Mouse (Mus musculus): ENCODE measurements around the gene Slc25a47.

Gene Slc25a47

GRCm38 (mm10) chr12:108835840-108836409, at the start of gene Slc25a47, which contains the start of gene Slc25a29:
Gene Slc25a47, plus strand, starts transcription at chr12:108836046.
Gene Slc25a29, minus strand, starts transcription at chr12:108835883.
- peak; percentile 89 for DNase-seq (ENCODE audit: low read depth)

GRCm38 (mm10) chr12:108787329-108787728, 48.5 kb upstream of the Slc25a47 start:
- no peak for DNase-seq (ENCODE audit: low read depth)

- DNase-seq (ENCODE audit: low read depth) = peak; percentile 40
Observed at GRCm38 (mm10) chr12:108792152-108792545, 43.7 kb upstream of the Slc25a47 start.

GRCm38 (mm10) chr12:108792546-108793452, 43.0 kb upstream of the Slc25a47 start, which contains the start of gene Yy1:
Gene Yy1, plus strand, starts transcription at chr12:108792973.
- peak; percentile 90 for DNase-seq (ENCODE audit: low read depth)

- DNase-seq (ENCODE audit: low read depth) = no peak
Observed at GRCm38 (mm10) chr12:108793453-108793941, 42.3 kb upstream of the Slc25a47 start.

GRCm38 (mm10) chr12:108794078-108794711, 41.7 kb upstream of the Slc25a47 start:
- peak; percentile 32 for DNase-seq (ENCODE audit: low read depth)

- no peak for DNase-seq (ENCODE audit: low read depth)
Observed at GRCm38 (mm10) chr12:108794979-108795537, 40.8 kb upstream of the Slc25a47 start.

- no peak for DNase-seq (ENCODE audit: low read depth)
Observed at GRCm38 (mm10) chr12:108801613-108802012, 34.2 kb upstream of the Slc25a47 start.

GRCm38 (mm10) chr12:108804388-108804787, 31.5 kb upstream of the Slc25a47 start:
- DNase-seq (ENCODE audit: low read depth) = no peak

GRCm38 (mm10) chr12:108808465-108808864, 27.4 kb upstream of the Slc25a47 start:
- DNase-seq (ENCODE audit: low read depth) = no peak

GRCm38 (mm10) chr12:108809771-108810170, 26.1 kb upstream of the Slc25a47 start:
- no peak for DNase-seq (ENCODE audit: low read depth)

- DNase-seq (ENCODE audit: low read depth) = no peak
Observed at GRCm38 (mm10) chr12:108810309-108810708, 25.5 kb upstream of the Slc25a47 start.

- DNase-seq (ENCODE audit: low read depth) = peak; percentile 38
Observed at GRCm38 (mm10) chr12:108811133-108811532, 24.7 kb upstream of the Slc25a47 start.

- no peak for DNase-seq (ENCODE audit: low read depth)
Observed at GRCm38 (mm10) chr12:108812463-108812862, 23.4 kb upstream of the Slc25a47 start.

GRCm38 (mm10) chr12:108814470-108814869, 21.4 kb upstream of the Slc25a47 start:
- DNase-seq (ENCODE audit: low read depth) = no peak

GRCm38 (mm10) chr12:108816569-108816968, 19.3 kb upstream of the Slc25a47 start:
- DNase-seq (ENCODE audit: low read depth) = no peak

- DNase-seq (ENCODE audit: low read depth) = no peak
Observed at GRCm38 (mm10) chr12:108820461-108820860, 15.4 kb upstream of the Slc25a47 start.

- DNase-seq (ENCODE audit: low read depth) = no peak
Observed at GRCm38 (mm10) chr12:108823036-108823435, 12.8 kb upstream of the Slc25a47 start.

- DNase-seq (ENCODE audit: low read depth) = no peak
Observed at GRCm38 (mm10) chr12:108824225-108824874, 11.5 kb upstream of the Slc25a47 start.

- no peak for DNase-seq (ENCODE audit: low read depth)
Observed at GRCm38 (mm10) chr12:108825561-108826224, 10.2 kb upstream of the Slc25a47 start.

Measured in fibroblast of lung, adult 2 months (primary cell).